Mouse (Mus musculus) forebrain, embryonic 15.5 days (tissue): ENCODE data around the gene Cfc1. TPM values are rescaled to one million over a fixed set of nuclear protein-coding genes. Genes with fewer than 3 reads are reported as not detected.
A peak's percentile ranks its signal among the peaks of the same experiment; 100 is the strongest.
"Not testable (repeated sequence)": the region's sequence is repeated elsewhere in the genome, so short reads cannot be mapped to it uniquely, and the experiment has no call there.

ENCODE experiments used
- ATAC-seq: fragments of 200-750 bp; cut with Nextera tagmentation; replicated peaks from 2 replicates; pipeline ENCODE4 v1.8.0; 2017; ENCODE audit warnings: mild to moderate bottlenecking, moderate TSS enrichment, moderate library complexity
- H3K27ac ChIP-seq: fragments of 300-500 bp; sonication (generic); replicated peaks from 2 replicates; pipeline ENCODE4 v1.5.1; 2015; ENCODE audit warnings: mild to moderate bottlenecking, inconsistent platforms
- H3K27me3 ChIP-seq: fragments of 300-500 bp; sonication (generic); 2 replicates; pipeline ENCODE4 v1.6.1; 2015; ENCODE audit warnings: inconsistent platforms
- H3K36me3 ChIP-seq: fragments of 300-500 bp; sonication (generic); 2 replicates; pipeline ENCODE4 v1.6.1; 2015; ENCODE audit warnings: mild to moderate bottlenecking, inconsistent platforms
- H3K4me1 ChIP-seq: fragments of 300-500 bp; sonication (generic); 2 replicates; pipeline ENCODE4 v1.6.1; 2015; ENCODE audit warnings: inconsistent platforms
- H3K4me2 ChIP-seq: fragments of 300-500 bp; sonication (generic); replicated peaks from 2 replicates; pipeline ENCODE4 v1.6.1; 2015; ENCODE audit warnings: mild to moderate bottlenecking, inconsistent platforms
- H3K4me3 ChIP-seq: fragments of 300-500 bp; sonication (generic); 2 replicates; pipeline ENCODE4 v1.5.1; 2015; ENCODE audit warnings: mild to moderate bottlenecking, inconsistent platforms
- H3K9ac ChIP-seq: fragments of 300-500 bp; sonication (generic); replicated peaks from 2 replicates; pipeline ENCODE4 v1.6.1; 2015; ENCODE audit warnings: mild to moderate bottlenecking, inconsistent platforms
- H3K9me3 ChIP-seq: fragments of 300-500 bp; sonication (generic); 2 replicates; pipeline ENCODE4 v1.6.1; 2016; ENCODE audit warnings: inconsistent platforms
- WGBS: fragments of 180-500 bp; shearing (Covaris S2); methylation state at CpG from one replicate; pipeline ENCODE4 v1.1.7; 2015; ENCODE audit warnings: mixed read lengths; 5-methylcytosine and 5-hydroxymethylcytosine counted together
- polyA plus RNA-seq: library from polyadenylated mRNA; unstranded; fragments of >200 nt; fragmentation: Nextera tagmentation; extraction: Ambion mirVana; gene quantifications from 2 replicates; pipeline ENCODE4 v1.2.1, GENCODE M21; 2015

Cfc1 gene
- polyA plus RNA-seq, 1 experiment from 2014 or later: not detected

GRCm38 (mm10) chr1:34517297-34517696, 18.2 kb upstream of the Cfc1 start:
- H3K4me2 ChIP-seq, H3K9ac ChIP-seq, H3K4me3 ChIP-seq, H3K27me3 ChIP-seq, H3K36me3 ChIP-seq, H3K9me3 ChIP-seq, H3K27ac ChIP-seq, ATAC-seq, H3K4me1 ChIP-seq: not testable (repeated sequence)
- 66% methylated on average over 6 of the region's 6 CpGs for WGBS

- not testable (repeated sequence) for H3K9ac ChIP-seq, H3K4me2 ChIP-seq, H3K4me3 ChIP-seq, ATAC-seq, H3K36me3 ChIP-seq, H3K9me3 ChIP-seq, H3K4me1 ChIP-seq, H3K27ac ChIP-seq, H3K27me3 ChIP-seq
- 67% methylated on average over 1 of the region's 1 CpGs for WGBS
Observed at GRCm38 (mm10) chr1:34517797-34518196, 17.7 kb upstream of the Cfc1 start.

GRCm38 (mm10) chr1:34518259-34518658, 17.2 kb upstream of the Cfc1 start:
- no peak overlapping the region for H3K4me2 ChIP-seq
- H3K27ac ChIP-seq: no peak overlapping the region
- no peaks in the 10 kb centered on the region for H3K4me1 ChIP-seq
- no peak for ATAC-seq
- 77% methylated on average over 1 of the region's 1 CpGs for WGBS
- no peaks in the 10 kb centered on the region for H3K9me3 ChIP-seq
- no peak overlapping the region for H3K9ac ChIP-seq
- H3K27me3 ChIP-seq: no peaks in the 10 kb centered on the region
- H3K36me3 ChIP-seq: no peaks in the 10 kb centered on the region
- no peak overlapping the region for H3K4me3 ChIP-seq

- Histone ChIP-seq H3K9ac (no peak overlapping the region), H3K4me2 (no peak overlapping the region), H3K27me3 (no peaks in the 10 kb centered on the region), H3K4me1 (no peaks in the 10 kb centered on the region), H3K27ac (no peak overlapping the region), H3K36me3 (no peaks in the 10 kb centered on the region), H3K4me3 (no peak overlapping the region), H3K9me3 (no peaks in the 10 kb centered on the region)
- no peak for ATAC-seq
- WGBS: 86% methylated on average over 6 of the region's 6 CpGs
Observed at GRCm38 (mm10) chr1:34522205-34522849, 13.1 kb upstream of the Cfc1 start.

GRCm38 (mm10) chr1:34522850-34523244, 12.6 kb upstream of the Cfc1 start:
- Histone ChIP-seq H3K4me3 (no peak overlapping the region), H3K4me2 (no peak overlapping the region), H3K27ac (no peak overlapping the region), H3K4me1 (no peaks in the 10 kb centered on the region), H3K36me3 (no peaks in the 10 kb centered on the region), H3K9ac (no peak overlapping the region), H3K27me3 (no peaks in the 10 kb centered on the region), H3K9me3 (no peaks in the 10 kb centered on the region)
- ATAC-seq: no peak
- WGBS: 88% methylated on average over 3 of the region's 3 CpGs

- no peaks in the 10 kb centered on the region for H3K9me3 ChIP-seq
- no peak overlapping the region for H3K4me3 ChIP-seq
- no peaks in the 10 kb centered on the region for H3K36me3 ChIP-seq
- H3K4me2 ChIP-seq: no peak overlapping the region
- no peak overlapping the region for H3K9ac ChIP-seq
- H3K27me3 ChIP-seq: no peaks in the 10 kb centered on the region
- H3K27ac ChIP-seq: no peak overlapping the region
- WGBS: 69% methylated on average over 3 of the region's 3 CpGs
- no peaks in the 10 kb centered on the region for H3K4me1 ChIP-seq
- ATAC-seq: no peak
Observed at GRCm38 (mm10) chr1:34523647-34524046, 11.8 kb upstream of the Cfc1 start.

- H3K36me3 ChIP-seq, H3K4me2 ChIP-seq, ATAC-seq, H3K4me1 ChIP-seq, H3K4me3 ChIP-seq, H3K9ac ChIP-seq, H3K9me3 ChIP-seq, H3K27ac ChIP-seq: not testable (repeated sequence)
- WGBS: 65% methylated on average over 3 of the region's 3 CpGs
- peaks cover 33% of the 10 kb centered on the region for H3K27me3 ChIP-seq
Observed at GRCm38 (mm10) chr1:34534574-34534973, 874 bp upstream of the Cfc1 start.

GRCm38 (mm10) chr1:34536291-34536766, 881 bp downstream of the Cfc1 start:
- Histone ChIP-seq H3K27ac (no peak overlapping the region), H3K27me3 (peaks cover 33% of the 10 kb centered on the region), H3K36me3 (no peaks in the 10 kb centered on the region), H3K9me3 (no peaks in the 10 kb centered on the region), H3K4me3 (no peak overlapping the region), H3K4me2 (peak overlapping the region; percentile 27), H3K9ac (no peak overlapping the region), H3K4me1 (peaks cover 7% of the 10 kb centered on the region)
- WGBS: 3% methylated on average over 14 of the region's 14 CpGs
- ATAC-seq: no peak

- no peak overlapping the region for H3K9ac ChIP-seq
- peak overlapping the region; percentile 27 for H3K4me2 ChIP-seq
- H3K9me3 ChIP-seq: no peaks in the 10 kb centered on the region
- peaks cover 33% of the 10 kb centered on the region for H3K27me3 ChIP-seq
- H3K4me3 ChIP-seq: peak overlapping the region; percentile 15
- WGBS: 2% methylated on average over 16 of the region's 16 CpGs
- peaks cover 7% of the 10 kb centered on the region for H3K4me1 ChIP-seq
- 0 out of 2 replicates have a peak, but pooled peaks have one; percentile 38 for ATAC-seq
- no peaks in the 10 kb centered on the region for H3K36me3 ChIP-seq
- no peak overlapping the region for H3K27ac ChIP-seq
Observed at GRCm38 (mm10) chr1:34536767-34537485, 1.5 kb downstream of the Cfc1 start.

GRCm38 (mm10) chr1:34547074-34547473, 11.6 kb downstream of the Cfc1 start:
- 84% methylated on average over 1 of the region's 1 CpGs for WGBS
- no peak for ATAC-seq
- H3K9me3 ChIP-seq: no peaks in the 10 kb centered on the region
- H3K27me3 ChIP-seq: no peaks in the 10 kb centered on the region
- H3K27ac ChIP-seq: no peak overlapping the region
- no peak overlapping the region for H3K9ac ChIP-seq
- no peaks in the 10 kb centered on the region for H3K36me3 ChIP-seq
- H3K4me2 ChIP-seq: no peak overlapping the region
- H3K4me1 ChIP-seq: no peaks in the 10 kb centered on the region
- H3K4me3 ChIP-seq: no peak overlapping the region

- Histone ChIP-seq H3K4me3 (no peak overlapping the region), H3K27me3 (no peaks in the 10 kb centered on the region), H3K9me3 (no peaks in the 10 kb centered on the region), H3K36me3 (no peaks in the 10 kb centered on the region), H3K4me2 (no peak overlapping the region), H3K27ac (no peak overlapping the region), H3K9ac (no peak overlapping the region), H3K4me1 (no peaks in the 10 kb centered on the region)
- ATAC-seq: no peak
- 97% methylated on average over 1 of the region's 1 CpGs for WGBS
Observed at GRCm38 (mm10) chr1:34553690-34554089, 18.2 kb downstream of the Cfc1 start.

GRCm38 (mm10) chr1:34554275-34554674, 18.8 kb downstream of the Cfc1 start:
- H3K4me3 ChIP-seq: no peak overlapping the region
- H3K27ac ChIP-seq: no peak overlapping the region
- H3K27me3 ChIP-seq: no peaks in the 10 kb centered on the region
- no peaks in the 10 kb centered on the region for H3K4me1 ChIP-seq
- H3K9ac ChIP-seq: no peak overlapping the region
- no peaks in the 10 kb centered on the region for H3K36me3 ChIP-seq
- 87% methylated on average over 7 of the region's 7 CpGs for WGBS
- no peak for ATAC-seq
- no peaks in the 10 kb centered on the region for H3K9me3 ChIP-seq
- no peak overlapping the region for H3K4me2 ChIP-seq
